Mouse (Mus musculus) stomach, postnatal 0 days (tissue): Measurements from ENCODE around the gene Nme3. TPM values are rescaled to one million over a fixed set of nuclear protein-coding genes. Genes with fewer than 3 reads are reported as not detected.

Source experiments
- ATAC-seq: fragments of 200-750 bp; cut with Nextera tagmentation; 2 replicates; pipeline ENCODE4 v1.8.0; 2017; ENCODE audit not compliant: low FRiP score, low TSS enrichment
- DNase-seq: peaks from one replicate; pipeline ENCODE4 v3.0.0-alpha.2; 2016; ENCODE audit warnings: low spot score
- H3K27ac ChIP-seq: fragments of 300-500 bp; sonication (generic); replicated peaks from 2 replicates; pipeline ENCODE4 v1.5.1; 2014; ENCODE audit warnings: mild to moderate bottlenecking, control low read depth
- H3K27me3 ChIP-seq: fragments of 300-500 bp; sonication (generic); 2 replicates; pipeline ENCODE4 v1.6.1; 2014; ENCODE audit warnings: low read length; ENCODE audit not compliant: control insufficient read depth, insufficient read depth
- H3K36me3 ChIP-seq: fragments of 300-500 bp; sonication (generic); 2 replicates; pipeline ENCODE4 v1.6.1; 2014; ENCODE audit warnings: low read length, mixed read lengths; ENCODE audit not compliant: control insufficient read depth, insufficient read depth
- H3K4me1 ChIP-seq: fragments of 300-500 bp; sonication (generic); replicated peaks from 2 replicates; pipeline ENCODE4 v1.6.1; 2014; ENCODE audit warnings: antibody characterized with exemption; ENCODE audit not compliant: control insufficient read depth, insufficient read depth
- H3K4me2 ChIP-seq: fragments of 300-500 bp; sonication (generic); replicated peaks from 2 replicates; pipeline ENCODE4 v1.6.1; 2014; ENCODE audit warnings: low read depth, mild to moderate bottlenecking, control low read depth, moderate library complexity
- H3K4me3 ChIP-seq: fragments of 300-500 bp; sonication (generic); 2 replicates; pipeline ENCODE4 v1.5.1; 2014; ENCODE audit warnings: low read depth, low read length, control low read depth
- H3K9ac ChIP-seq: fragments of 300-500 bp; sonication (generic); 2 replicates; pipeline ENCODE4 v1.6.1; 2014; ENCODE audit warnings: mild to moderate bottlenecking, low read length, control low read depth, mixed read lengths
- H3K9me3 ChIP-seq: fragments of 300-500 bp; sonication (generic); 2 replicates; pipeline ENCODE4 v1.6.1; 2016; ENCODE audit warnings: low read length; ENCODE audit not compliant: control insufficient read depth
- CTCF ChIP-seq: IDR thresholded peaks from 2 replicates; pipeline ENCODE4 v1.5.1; 2016; ENCODE audit warnings: antibody characterized with exemption, low read depth, mild to moderate bottlenecking, moderate library complexity
- EP300 ChIP-seq: optimal IDR thresholded peaks from 2 replicates; pipeline ENCODE3; 2016; ENCODE audit warnings: antibody characterized with exemption
- WGBS: fragments of 180-500 bp; shearing (Covaris S2); extraction: QIAGEN DNeasy Blood & Tissue Kit; methylation state at CpG from one replicate; pipeline ENCODE4 v1.1.7; 2014; 5-methylcytosine and 5-hydroxymethylcytosine counted together
- polyA plus RNA-seq: library from polyadenylated mRNA; unstranded; fragments of >200 nt; fragmentation: Nextera tagmentation; extraction: Ambion mirVana; gene quantifications from 2 replicates; pipeline ENCODE4 v1.2.1, GENCODE M21; 2015

Nme3 gene
- polyA plus RNA-seq, 1 experiment from 2014 or later, result 40.2 TPM

- DNase-seq (no peak), ATAC-seq (no peak)
- Histone ChIP-seq H3K4me1 (no peaks in the 10 kb centered on the region), H3K9me3 (no peaks in the 10 kb centered on the region), H3K27me3 (no peaks in the 10 kb centered on the region), H3K4me3 (no peak overlapping the region), H3K9ac (no peak overlapping the region), H3K36me3 (peaks cover 45% of the 10 kb centered on the region), H3K27ac (no peak overlapping the region), H3K4me2 (no peak overlapping the region)
- TF ChIP-seq CTCF (no peak), EP300 (no peak)
- WGBS, result 88% methylated on average over 2 of the region's 2 CpGs
Measured at GRCm38 (mm10) chr17:24907591-24907990, 11.3 kb downstream of the Nme3 start.

GRCm38 (mm10) chr17:24913984-24914383 lies 17.7 kb downstream of the Nme3 start:
- H3K4me2 ChIP-seq, result no peak overlapping the region
- no peak for ATAC-seq
- no peaks in the 10 kb centered on the region for H3K4me1 ChIP-seq
- no peak overlapping the region for H3K27ac ChIP-seq
- no peaks in the 10 kb centered on the region for H3K9me3 ChIP-seq
- no peak overlapping the region for H3K9ac ChIP-seq
- TF ChIP-seq EP300 (no peak), CTCF (no peak)
- peaks cover 35% of the 10 kb centered on the region for H3K36me3 ChIP-seq
- DNase-seq, result no peak
- H3K4me3 ChIP-seq, result no peak overlapping the region
- no peaks in the 10 kb centered on the region for H3K27me3 ChIP-seq

GRCm38 (mm10) chr17:24923246-24923645 lies 26.9 kb downstream of the Nme3 start:
- WGBS, result 88% methylated on average over 1 of the region's 1 CpGs
- ATAC-seq (no peak), DNase-seq (no peak)
- Histone ChIP-seq H3K9me3 (no peaks in the 10 kb centered on the region), H3K4me1 (no peaks in the 10 kb centered on the region), H3K4me3 (no peak overlapping the region), H3K4me2 (no peak overlapping the region), H3K36me3 (peaks cover 45% of the 10 kb centered on the region; the same call in 1 of the 2 replicates), H3K27ac (no peak overlapping the region), H3K27me3 (no peaks in the 10 kb centered on the region), H3K9ac (no peak overlapping the region)
- TF ChIP-seq EP300 (no peak), CTCF (no peak)

GRCm38 (mm10) chr17:24929506-24929905 lies 33.2 kb downstream of the Nme3 start:
- H3K9me3 ChIP-seq, result no peaks in the 10 kb centered on the region
- WGBS, result 86% methylated on average over 1 of the region's 1 CpGs

GRCm38 (mm10) chr17:24932431-24932830 lies 36.1 kb downstream of the Nme3 start:
- Histone ChIP-seq H3K4me2 (no peak overlapping the region), H3K9me3 (no peaks in the 10 kb centered on the region), H3K4me3 (no peak overlapping the region), H3K27ac (no peak overlapping the region), H3K4me1 (peaks cover 4% of the 10 kb centered on the region; the same call in 1 of the 2 replicates), H3K9ac (no peak overlapping the region), H3K36me3 (0 out of 2 replicates have a peak, but pooled peaks cover 3% of the 10 kb centered on the region), H3K27me3 (no peaks in the 10 kb centered on the region)
- DNase-seq (no peak), ATAC-seq (no peak)
- TF ChIP-seq EP300 (no peak), CTCF (no peak)
- WGBS, result 86% methylated on average over 4 of the region's 4 CpGs

More at GRCm38 (mm10) chr17:24929506-24929905, 33.2 kb downstream of the Nme3 start:
- no peak for DNase-seq
- H3K9ac ChIP-seq, result no peak overlapping the region
- TF ChIP-seq EP300, result no peak
- TF ChIP-seq CTCF, result no peak
- 0 out of 2 replicates have a peak, but pooled peaks have one; percentile 32 for ATAC-seq
- no peak overlapping the region for H3K4me2 ChIP-seq
- no peak overlapping the region for H3K27ac ChIP-seq
- no peaks in the 10 kb centered on the region for H3K27me3 ChIP-seq
- H3K4me3 ChIP-seq, result no peak overlapping the region
- no peaks in the 10 kb centered on the region for H3K4me1 ChIP-seq
- H3K36me3 ChIP-seq, result peaks cover 13% of the 10 kb centered on the region; the same call in 1 of the 2 replicates

- no peak overlapping the region for H3K4me3 ChIP-seq
- H3K4me1 ChIP-seq, result peaks cover 4% of the 10 kb centered on the region; the same call in 1 of the 2 replicates
- DNase-seq (no peak), ATAC-seq (no peak)
- no peak overlapping the region for H3K9ac ChIP-seq
- H3K4me2 ChIP-seq, result no peak overlapping the region
- H3K27me3 ChIP-seq, result no peaks in the 10 kb centered on the region
- TF ChIP-seq EP300 (no peak), CTCF (no peak)
- no peak overlapping the region for H3K27ac ChIP-seq
- WGBS, result 67% methylated on average over 4 of the region's 4 CpGs
- H3K9me3 ChIP-seq, result no peaks in the 10 kb centered on the region
- H3K36me3 ChIP-seq, result no peaks in the 10 kb centered on the region
Measured at GRCm38 (mm10) chr17:24933163-24933562, 36.9 kb downstream of the Nme3 start.
